Mouse (Mus musculus) lung, postnatal 25 days (tissue): ENCODE data around the gene Urm1.
A peak's percentile ranks its signal among the peaks of the same experiment; 100 is the strongest.
"Not testable (repeated sequence)": the region's sequence is repeated elsewhere in the genome, so short reads cannot be mapped to it uniquely, and the experiment has no call there.

Experiments
- DNase-seq: peaks from one replicate; pipeline ENCODE4 v3.0.0; 2022; ENCODE audit warnings: low spot score

The Urm1 gene

DNA sequence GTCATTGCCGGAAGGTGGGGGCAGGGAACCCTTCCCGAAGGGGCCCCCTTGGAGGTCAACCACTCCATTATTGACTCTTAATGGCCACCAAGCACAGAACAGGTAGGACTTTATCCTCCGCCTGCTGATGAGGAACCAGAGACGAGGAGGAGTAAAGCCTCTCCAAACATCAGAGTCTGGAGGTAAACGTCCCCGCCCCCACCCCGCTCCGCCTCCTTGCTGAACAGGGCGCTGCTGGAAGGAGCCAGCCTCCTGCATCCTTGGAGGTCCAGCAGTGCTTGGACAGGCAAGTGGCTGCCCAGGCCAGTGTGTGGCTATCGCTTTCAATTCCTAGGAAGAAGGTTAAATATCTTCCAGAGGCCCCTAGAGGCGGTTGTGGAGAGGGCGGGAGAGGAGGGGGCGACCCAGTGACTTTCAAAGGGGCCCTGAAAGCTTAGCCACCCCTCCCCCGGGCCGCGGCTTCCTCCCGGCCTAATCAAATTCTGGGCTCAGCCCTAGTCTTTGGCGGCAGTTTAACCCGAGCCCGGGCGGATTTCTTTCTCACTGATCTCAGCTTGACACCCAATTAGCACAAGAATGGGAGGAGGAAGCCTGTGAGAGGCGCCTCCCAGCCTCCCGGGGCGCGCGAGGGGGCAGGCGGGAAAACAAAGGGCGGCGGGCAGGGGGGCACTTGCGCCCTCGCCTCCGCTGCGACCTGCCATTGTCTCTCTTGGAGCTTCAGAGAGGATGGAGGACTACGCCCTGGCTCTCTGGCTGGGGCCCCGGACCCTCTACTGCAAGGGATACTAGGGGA, at the start of gene Urm1:
Gene Urm1, plus strand, starts transcription at position 51 of the 793 bp plus-strand sequence.
- DNase-seq, result peak; percentile 43

DNA sequence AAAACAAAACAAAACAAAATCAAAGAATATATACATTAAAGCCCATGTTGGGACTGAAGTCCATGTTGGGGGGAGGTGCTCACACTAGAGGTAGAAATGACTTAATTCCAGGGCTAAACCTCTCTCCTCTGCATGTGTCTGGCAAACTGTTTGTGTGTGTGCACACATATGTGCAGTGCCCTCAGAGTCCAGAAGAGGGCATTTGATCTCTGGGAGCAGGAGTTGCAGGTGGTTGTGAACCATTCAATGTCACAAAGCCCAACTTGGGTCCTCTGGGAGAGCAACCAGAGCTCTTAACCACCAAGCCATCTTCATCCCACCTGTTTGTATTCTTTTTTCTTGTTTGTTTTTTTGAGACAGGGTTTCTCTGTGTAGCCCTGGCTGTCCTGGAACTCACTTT, 49.7 kb upstream of the Urm1 start:
- no peak for DNase-seq

DNA sequence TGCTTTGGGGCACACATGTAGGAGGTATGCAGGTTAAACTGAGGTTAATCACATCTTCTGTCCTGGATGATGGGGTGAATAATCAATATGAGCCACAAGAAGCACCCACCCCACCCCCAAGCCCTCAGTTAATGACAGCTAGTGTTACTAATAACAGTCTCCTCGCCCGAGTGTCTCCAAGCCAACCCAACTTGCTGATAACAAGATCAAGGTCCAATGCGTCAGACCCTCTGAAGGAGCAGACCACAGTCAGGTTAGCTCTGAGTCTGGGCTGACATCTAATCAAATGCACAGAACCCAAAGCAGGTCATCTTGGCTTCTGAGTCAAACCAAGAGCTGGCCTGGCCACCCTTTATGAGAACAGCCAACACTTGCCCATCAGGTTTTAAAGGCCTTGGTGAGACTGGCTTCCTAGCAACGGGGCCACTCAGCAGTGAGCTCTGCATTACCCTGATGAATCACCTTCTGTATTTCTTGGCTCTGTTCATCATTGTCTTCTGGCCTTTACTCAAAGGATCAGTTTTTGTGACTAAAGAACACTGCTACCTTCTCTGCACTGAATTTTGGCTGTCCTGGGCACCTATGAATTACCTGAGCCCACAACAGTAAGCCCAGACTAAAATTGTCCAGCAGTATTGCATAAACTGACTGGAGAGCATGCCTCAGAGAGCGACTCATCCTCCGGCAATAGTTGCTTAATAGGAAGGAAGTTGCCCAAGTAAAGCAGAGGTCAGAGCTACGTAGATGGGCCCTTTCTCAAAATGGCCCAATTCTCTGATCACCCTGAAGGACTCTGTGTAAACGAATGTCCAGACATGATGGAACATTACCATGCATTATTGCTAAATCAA, 48.0 kb upstream of the Urm1 start:
- DNase-seq, result peak; percentile 25

DNA sequence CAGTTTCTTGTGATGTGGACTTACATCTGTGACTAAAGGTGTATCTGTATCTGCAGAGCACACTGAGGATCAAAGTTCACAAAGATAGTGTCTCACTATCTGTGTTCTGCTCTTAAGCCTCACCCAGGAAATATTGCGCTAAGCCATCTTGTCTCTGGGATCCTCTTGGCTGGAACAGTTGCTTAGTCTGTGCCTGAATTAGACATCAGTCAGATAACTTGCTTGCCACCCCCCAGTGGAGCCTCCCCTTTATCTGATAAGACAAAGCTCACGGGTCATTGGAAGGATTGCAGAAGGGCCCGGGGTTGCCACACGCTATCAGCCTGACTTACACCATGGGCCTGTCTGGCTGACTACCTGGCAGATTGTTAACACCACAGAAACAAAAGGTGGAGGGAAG, 46.6 kb upstream of the Urm1 start:
- DNase-seq, result no peak

DNA sequence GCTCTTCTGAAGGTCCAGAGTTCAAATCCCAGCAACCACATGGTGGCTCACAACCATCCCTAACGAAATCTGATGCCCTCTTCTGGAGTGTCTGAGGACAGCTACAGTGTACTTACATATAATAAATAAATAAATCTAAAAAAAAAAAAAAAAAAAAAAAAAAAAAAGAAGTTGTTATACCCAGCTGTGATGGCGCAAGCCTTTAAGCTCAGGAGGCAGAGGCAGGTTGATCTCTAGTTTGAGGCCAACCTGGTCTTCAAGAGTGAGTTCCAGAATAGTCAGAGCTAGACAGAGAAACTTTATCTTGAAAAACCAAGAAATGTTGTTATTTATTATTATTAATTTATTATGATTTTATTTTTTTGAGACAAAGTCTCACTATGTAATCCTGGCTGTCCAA, 38.6 kb upstream of the Urm1 start:
- not testable (repeated sequence) for DNase-seq

DNA sequence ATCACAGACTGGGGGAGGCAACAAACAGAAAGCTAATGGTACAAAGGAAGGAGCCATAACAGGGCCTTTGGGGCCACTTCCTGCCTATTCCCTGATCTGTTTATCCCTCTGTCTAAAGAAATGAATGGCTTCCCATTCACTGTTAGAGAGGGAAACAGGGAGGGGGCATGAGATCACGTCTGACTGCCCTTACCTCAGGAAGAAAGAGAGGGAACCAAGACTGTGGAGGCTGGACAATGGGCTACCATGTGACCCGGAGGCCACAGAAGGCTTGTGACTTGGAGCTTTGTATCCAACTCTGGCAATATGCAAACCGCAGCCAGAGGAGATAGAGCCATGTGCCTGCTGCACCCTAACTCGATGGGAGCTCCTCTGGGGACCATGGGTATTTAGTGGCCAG, 35.6 kb upstream of the Urm1 start:
- DNase-seq, result peak; percentile 32

DNA sequence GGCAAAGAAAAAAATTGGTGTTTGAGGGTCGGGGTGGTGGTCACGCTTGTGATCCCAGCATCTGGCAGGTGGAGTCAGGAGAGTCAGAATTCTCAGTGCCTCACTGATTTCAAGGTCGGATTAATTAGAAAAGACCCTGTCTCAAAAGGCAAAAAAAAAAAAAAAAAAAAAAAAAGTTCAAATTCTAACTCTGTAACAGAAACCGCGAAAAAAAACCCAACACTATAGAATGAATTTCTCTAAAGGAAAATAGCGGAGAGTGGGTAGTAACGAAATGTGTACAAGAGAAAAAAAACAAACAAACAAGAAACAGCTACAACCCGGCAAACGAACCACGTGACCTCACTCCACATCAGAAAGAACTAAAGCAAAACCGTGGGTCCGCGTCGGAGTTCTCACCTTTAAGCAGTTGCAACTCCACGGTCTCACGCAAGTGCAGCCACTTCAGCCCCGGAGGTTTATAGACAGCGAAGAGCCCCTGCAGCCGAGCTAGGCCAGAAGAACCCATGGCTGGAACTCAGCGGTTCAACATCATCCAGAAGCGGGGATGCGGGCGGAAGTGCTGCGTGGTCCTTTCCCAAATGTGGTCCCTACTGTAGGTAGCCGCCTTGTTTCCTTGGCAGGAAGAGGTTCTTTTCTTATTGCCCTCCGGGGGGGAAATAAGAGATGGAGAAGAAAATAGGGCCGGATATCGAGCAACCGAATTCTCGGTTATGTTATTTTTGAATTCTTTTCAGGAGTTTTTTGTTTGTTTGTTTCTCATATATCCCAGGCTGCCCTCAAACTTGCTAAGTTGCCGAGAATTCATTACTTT, 32.6 kb upstream of the Urm1 start, which contains the start of gene Coq4:
Gene Coq4, plus strand, starts transcription at position 390 of the 814 bp plus-strand sequence.
- DNase-seq, result peak; percentile 93

DNA sequence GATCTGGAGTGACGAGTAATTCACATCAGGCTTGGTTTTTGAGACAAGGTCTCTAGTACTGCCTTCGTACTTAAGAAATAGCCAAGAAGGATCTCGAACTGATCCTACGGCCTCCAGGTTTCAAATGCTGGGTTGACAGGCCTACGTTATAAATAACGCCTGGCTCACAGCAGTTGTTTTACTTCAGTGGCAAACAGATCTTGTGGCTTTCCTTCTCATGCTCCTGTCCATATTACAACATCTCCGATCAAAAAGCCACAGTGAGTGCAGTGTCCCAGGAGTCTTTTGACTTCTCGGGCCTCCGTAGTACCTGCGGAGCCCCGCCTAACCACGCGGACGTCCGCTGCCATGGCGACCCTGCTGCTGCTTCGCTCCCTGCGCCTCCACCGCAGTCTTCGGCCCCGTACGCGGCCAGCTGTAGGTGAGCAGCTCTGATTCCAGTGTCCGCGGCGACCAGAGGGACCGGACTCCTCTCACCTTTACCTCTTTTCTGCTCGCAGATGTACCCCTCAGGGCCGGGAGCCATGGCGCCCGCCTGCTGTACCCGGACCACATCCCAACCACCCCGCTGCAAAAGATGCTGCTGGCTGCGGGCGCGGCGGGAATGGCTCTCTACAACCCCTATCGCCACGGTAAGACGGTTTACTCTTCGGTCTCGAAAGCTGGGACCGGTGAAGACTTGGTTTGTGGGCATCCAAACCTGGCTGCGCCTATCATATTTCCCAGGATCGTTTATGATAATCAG, 31.8 kb upstream of the Urm1 start, which contains the start of gene Trub2:
Gene Trub2, minus strand, starts transcription at position 566 of the 745 bp plus-strand sequence.
- peak; percentile 85 for DNase-seq

DNA sequence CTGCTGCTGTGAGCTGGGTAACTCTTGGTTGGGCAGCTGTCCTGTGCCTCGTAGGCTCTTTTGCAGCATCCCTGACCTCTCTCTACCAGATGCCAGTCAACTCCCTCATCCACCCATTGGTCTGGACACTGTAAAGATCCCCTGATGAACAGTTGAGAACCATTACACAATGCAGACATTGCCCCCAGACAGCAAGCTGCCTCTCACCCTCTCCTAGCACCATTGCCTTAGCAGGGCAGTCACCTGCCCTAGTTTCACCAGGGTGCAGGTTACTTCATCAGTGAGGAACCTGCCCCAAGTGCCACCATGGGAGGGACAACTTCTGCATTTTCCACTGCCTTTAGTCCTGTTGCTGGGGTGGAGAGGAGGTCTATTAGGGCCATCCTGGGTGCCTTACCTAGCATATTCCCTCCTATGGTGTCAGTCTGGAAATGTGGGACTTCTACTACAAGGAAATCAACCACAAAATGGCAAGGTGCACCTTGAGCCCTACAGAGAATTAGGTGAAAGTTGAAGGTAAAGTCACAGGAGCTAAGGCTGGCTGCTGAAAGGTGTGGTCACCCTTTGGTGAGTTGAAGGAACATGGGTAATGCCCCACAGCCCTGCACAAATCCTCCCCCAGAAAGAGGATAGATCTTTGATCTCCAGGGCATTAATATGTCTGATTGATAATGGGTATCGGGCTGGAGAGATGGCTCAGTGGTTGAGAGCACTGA, 26.9 kb upstream of the Urm1 start:
- DNase-seq, result no peak

DNA sequence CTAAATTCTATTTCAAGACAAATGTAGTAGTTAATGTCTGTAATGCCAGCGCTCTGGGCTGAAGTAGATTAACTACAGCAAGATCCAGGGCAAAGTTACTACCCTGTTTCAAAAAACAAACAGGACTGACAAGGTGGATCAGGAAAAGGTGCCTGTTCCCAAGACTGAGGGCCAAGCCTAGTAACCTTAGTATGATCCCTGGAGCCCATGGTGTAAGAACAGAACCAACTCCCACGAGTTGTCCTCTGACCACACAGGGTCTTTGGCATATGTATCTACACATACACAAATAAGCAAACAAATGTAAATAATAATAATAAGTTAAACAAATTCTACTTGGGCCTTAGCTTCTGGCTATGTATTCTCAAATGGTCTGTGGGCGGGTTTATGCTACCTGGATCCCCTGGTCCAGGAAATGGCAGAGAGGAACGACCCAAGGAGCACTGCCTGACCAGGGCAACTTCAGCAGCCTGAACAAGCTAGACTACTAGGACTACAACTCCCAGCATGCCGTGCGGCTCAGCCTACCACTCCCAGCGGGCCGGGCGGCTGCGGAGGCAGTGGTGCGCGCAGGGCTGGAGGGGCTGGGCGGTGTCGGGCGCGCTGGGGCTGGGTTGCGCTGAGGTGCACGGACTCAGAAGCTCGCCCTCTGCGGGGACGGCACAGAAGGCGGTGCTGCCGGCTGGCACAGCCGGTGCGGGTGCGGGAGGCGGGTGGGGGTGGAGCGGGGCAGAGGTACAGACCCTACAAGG, 17.6 kb upstream of the Urm1 start, which contains the start of gene Slc27a4:
Gene Slc27a4, plus strand, starts transcription at position 560 of the 752 bp plus-strand sequence.
- DNase-seq, result peak; percentile 97

DNA sequence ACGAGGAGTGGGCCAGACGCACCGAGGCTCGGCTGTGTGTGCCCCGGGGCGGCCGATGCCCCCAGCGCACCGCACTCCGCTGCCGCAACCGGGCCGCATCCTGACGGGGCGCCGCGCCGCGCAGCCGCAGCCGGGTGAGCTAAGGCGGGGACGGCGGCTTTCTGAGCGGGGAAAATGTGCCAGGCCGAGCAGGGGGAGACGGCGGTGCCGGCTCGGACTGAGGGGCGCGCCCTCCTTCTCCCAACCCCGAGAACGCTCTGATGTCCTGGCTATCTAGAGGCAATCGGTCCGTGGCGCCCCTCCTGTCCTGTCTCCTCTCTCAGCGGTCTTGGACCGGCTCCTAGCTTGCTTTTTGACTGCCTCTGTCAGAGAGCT, 17.1 kb upstream of the Urm1 start:
- DNase-seq, result no peak

DNA sequence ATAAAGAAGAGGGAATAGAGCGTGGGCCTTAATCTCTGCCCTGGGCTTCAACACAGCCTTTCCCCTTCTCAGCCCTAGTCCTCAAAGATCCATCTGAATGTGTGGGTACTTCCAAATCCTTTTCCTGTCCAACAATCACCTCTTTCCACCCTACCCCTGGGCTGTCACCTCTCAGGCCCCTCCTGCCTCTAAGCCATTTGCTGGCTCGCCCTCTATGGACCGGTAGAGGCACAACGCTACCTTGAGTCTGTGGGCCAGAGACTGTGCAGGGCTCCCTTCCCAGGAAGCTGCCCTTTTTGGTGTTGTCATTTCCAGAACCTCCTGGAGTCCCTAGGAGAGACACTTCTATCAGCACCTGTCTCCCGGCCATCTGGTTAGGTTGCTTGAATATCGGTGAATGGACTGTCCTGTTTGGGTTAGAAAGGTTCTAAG, 16.5 kb upstream of the Urm1 start:
- DNase-seq, result peak; percentile 18

DNA sequence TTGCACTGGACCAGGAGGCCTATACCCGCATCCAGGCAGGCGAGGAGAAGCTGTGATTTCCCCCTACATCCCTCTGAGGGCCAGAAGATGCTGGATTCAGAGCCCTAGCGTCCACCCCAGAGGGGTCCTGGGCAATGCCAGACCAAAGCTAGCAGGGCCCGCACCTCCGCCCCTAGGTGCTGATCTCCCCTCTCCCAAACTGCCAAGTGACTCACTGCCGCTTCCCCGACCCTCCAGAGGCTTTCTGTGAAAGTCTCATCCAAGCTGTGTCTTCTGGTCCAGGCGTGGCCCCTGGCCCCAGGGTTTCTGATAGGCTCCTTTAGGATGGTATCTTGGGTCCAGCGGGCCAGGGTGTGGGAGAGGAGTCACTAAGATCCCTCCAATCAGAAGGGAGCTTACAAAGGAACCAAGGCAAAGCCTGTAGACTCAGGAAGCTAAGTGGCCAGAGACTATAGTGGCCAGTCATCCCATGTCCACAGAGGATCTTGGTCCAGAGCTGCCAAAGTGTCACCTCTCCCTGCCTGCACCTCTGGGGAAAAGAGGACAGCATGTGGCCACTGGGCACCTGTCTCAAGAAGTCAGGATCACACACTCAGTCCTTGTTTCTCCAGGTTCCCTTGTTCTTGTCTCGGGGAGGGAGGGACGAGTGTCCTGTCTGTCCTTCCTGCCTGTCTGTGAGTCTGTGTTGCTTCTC, 4.0 kb upstream of the Urm1 start:
- DNase-seq, result no peak

DNA sequence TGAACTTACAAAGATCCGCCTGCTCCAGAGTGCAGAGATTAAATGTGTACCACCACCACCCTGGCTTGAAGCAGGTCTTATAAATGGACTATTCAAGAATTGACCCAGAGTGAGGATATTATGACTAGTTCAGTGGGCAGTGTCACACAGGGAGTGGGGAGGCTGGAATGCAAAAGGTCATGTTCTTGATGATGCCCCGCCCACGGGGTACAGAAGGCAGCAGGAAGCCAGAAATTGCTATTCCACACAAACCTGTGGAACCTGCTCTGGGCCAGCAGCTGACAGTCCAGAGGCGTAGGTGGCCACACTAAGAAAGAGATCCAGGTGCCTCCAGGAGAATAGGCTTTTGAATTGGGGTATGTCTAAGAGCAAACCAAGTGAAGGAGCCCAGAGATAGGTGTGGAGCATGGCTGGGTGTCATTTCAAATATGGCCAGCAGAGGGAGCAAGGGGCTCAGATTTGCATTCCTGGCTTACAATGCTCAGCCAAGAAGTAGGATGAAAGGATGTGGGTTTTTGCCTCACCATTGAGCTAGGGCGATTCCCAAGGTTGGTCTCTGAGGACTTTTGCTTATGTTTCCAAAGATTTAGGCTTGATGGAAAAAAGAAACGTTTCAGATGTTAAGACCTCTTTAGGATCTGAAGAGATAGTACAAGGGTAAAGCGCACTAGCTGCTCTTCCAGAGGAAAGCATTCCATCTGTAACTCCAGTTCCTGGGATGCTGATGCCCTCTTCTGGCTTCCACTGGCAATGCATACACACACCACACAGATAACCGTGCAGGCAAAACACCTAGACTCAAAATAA, 2.2 kb upstream of the Urm1 start:
- peak; percentile 84 for DNase-seq

DNA sequence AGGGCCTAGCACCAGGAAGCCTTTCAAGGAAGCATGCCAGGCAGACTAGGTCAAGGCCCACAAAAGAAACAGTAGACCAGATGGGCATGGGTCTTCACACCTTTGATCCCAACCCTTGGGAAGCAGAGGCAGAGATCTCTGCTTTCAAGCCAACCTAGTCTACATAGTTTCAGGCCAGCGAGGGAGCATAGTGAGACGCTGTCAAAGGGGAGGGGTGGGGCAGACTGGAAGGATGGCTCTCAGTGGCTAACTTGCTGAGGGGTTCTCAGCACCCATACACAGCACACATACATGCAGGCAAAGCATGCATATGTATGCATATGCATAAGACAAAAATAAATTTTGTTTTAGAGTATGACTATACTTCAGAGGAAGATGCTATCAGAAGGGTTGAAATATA, 512 bp upstream of the Urm1 start:
- DNase-seq, result no peak

DNA sequence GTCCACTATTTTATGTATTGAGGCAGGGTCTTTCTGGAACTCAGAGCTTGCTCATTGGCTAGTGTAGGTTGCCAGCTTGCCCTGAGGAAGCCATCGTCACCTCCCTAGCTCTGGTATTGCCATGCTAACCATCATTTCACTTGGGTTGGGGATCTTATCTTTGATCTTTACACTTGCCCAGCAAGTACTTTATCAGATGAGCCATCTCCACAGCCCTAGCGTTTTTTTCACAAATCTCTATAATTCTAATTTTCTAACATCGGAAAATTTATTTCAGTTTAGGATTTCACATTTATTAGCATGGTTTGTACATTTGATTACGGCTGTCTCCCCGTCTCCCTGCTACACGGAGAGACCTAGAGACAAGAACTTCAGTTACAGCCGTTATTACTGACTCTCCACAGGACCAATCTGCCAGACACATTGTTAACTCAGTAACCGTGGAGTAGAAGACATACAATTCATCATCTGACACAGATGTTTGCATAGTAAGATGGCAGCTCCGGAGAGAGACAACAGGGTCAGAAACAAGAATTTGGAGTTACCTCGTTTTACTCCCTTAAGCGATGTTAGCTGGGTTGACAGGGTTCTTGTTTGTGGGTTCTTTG, 6.5 kb downstream of the Urm1 start:
- DNase-seq, result no peak

DNA sequence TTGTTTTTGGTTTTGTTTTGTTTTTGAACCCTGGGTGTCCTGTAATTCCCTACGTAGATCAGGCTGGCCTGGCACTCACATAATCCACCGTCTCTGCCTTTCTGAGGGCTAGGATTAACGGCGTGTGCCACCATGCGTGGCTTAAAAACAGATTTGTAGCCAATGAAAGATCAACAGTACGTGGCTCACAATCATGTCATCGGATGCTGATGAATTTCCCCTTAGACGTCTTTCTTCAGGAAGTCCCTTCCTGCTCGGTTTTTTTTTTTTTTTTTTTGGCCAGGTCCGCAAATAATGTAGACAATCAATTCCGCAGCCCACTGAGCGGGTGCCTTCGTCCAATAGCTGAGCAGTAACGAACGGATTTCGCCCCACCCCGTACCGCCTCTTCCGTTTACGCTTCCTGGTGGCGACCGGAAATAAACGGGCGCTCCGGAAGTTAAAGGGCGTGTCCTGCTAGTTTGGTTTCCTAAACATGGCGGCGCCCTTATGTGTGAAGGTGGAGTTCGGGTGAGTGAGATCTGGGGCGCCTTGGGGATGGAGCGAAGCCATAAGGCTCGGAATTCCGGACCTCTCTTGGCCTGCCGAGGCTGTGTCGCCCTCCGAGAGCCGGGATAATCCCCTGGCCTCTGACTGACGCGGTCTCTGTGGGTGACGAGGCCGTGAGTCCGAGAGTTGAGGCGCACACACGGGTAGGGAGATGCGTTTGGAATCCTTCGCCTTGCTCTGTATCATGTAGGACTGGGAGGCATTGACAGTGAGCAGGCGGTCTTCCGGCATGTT, 7.2 kb downstream of the Urm1 start:
- DNase-seq, result peak; percentile 98
